Mouse (Mus musculus) MEL (cell line): Measurements from ENCODE around the gene Soga3.

Experiments
- CTCF ChIP-seq, 3 experiments: IDR thresholded peaks in 2 of 3; conservative IDR thresholded peaks in 1 of 3; 2 replicates each; pipeline ENCODE4 v1.5.1; 2011 to 2012; ENCODE audit warnings: low read length in 3 of 3, low read depth in 2 of 3, mild to moderate bottlenecking in 2 of 3, improper control_type of control experiment in 1 of 3, inconsistent platforms in 1 of 3, mixed read lengths in 1 of 3, moderate library complexity in 1 of 3; ENCODE audit not compliant: control insufficient read depth in 1 of 3, insufficient read depth in 1 of 3, poor library complexity in 1 of 3, severe bottlenecking in 1 of 3
- MAZ ChIP-seq: IDR thresholded peaks from 2 replicates; pipeline ENCODE4 v1.6.1; 2012; ENCODE audit warnings: low read depth, mild to moderate bottlenecking, inconsistent platforms, low read length, improper control_type of control experiment
- RAD21 ChIP-seq: IDR thresholded peaks from 2 replicates; pipeline ENCODE4 v1.6.1; 2011; ENCODE audit warnings: mild to moderate bottlenecking, low read depth, low read length, improper control_type of control experiment
- UBTF ChIP-seq: IDR thresholded peaks from 2 replicates; pipeline ENCODE4 v1.6.1; 2012; ENCODE audit warnings: low read depth, mild to moderate bottlenecking, inconsistent platforms, low read length, improper control_type of control experiment, moderate library complexity, borderline replicate concordance; ENCODE audit not compliant: insufficient read depth
- USF1 ChIP-seq: IDR thresholded peaks from 2 replicates; pipeline ENCODE4 v1.6.1; 2014; ENCODE audit warnings: low read depth, mild to moderate bottlenecking, inconsistent platforms, low read length, improper control_type of control experiment, moderate library complexity
- ZKSCAN1 ChIP-seq: IDR thresholded peaks from 2 replicates; pipeline ENCODE4 v1.6.1; 2012; ENCODE audit warnings: low read depth, mild to moderate bottlenecking, inconsistent platforms, low read length, improper control_type of control experiment, moderate library complexity

- TF ChIP-seq UBTF: no peak
- no peak for TF ChIP-seq USF1
- no peak for TF ChIP-seq CTCF (IDR thresholded peaks at IDR 0.05 in 2 of 3, conservative IDR thresholded peaks at IDR 0.05 in 1 of 3; ENCODE audit: control insufficient read depth in 1 of 3, insufficient read depth in 1 of 3, low read depth in 2 of 3, low read length in 3 of 3, poor library complexity in 1 of 3, severe bottlenecking in 1 of 3)
- TF ChIP-seq ZKSCAN1: no peak
- TF ChIP-seq MAZ: no peak
- TF ChIP-seq RAD21: no peak
Observed at GRCm38 (mm10) chr10:29144612-29145405, 1.2 kb downstream of the Soga3 start.
